Mouse (Mus musculus): ENCODE measurements around the gene Plppr3.

- TF ChIP-seq POLR2A (IDR thresholded peaks at IDR 0.05; ENCODE audit: borderline replicate concordance, control insufficient read depth, low read depth, low read length): no peak
- TF ChIP-seq CTCF (IDR thresholded peaks at IDR 0.05; ENCODE audit: control insufficient read depth, insufficient read depth, low read length): no peak
Observed at GRCm38 (mm10) chr10:79832026-79832785, 42.2 kb downstream of the Plppr3 start.

Measured in bone marrow, adult 2 months (tissue).